Mouse (Mus musculus): Measurements from ENCODE around the gene Gm12355. TPM values are rescaled to one million over a fixed set of nuclear protein-coding genes. Genes with fewer than 3 reads are reported as not detected.

Gm12355 gene
- polyA plus RNA-seq, 1 experiment from 2014 or later = 0.47 TPM

GRCm38 (mm10) chr11:98586892-98587563, 38.4 kb downstream of the Gm12355 start, which contains the start of gene Ormdl3:
Gene Ormdl3, minus strand, starts transcription at chr11:98587368.
- ATAC-seq (ENCODE audit: low read depth) = peak; percentile 75
- Histone ChIP-seq H3K27ac (ENCODE audit: low read length) (peak within 1 kb of the TSS; percentile 93), H3K27me3 (ENCODE audit: control insufficient read depth, insufficient read depth, low read depth, low read length) (no peaks in the 10 kb centered on the region; the same call in 1 of the 2 replicates), H3K9me3 (replicated peaks; ENCODE audit: control insufficient read depth, low read length) (no peaks in the 10 kb centered on the region), H3K9ac (ENCODE audit: low read depth, low read length) (peak within 1 kb of the TSS; percentile 94), H3K4me3 (ENCODE audit: low read depth, low read length) (peak within 1 kb of the TSS; percentile 89), H3K36me3 (ENCODE audit: control insufficient read depth, insufficient read depth) (no peaks in the 10 kb centered on the region), H3K4me2 (ENCODE audit: low read depth, low read length) (peak within 1 kb of the TSS; percentile 86), H3K4me1 (ENCODE audit: control insufficient read depth, low read depth, low read length) (peaks cover 66% of the 10 kb centered on the region)
- WGBS (ENCODE audit: insufficient replicate concordance) = under 1% methylated on average over 48 of the region's 49 CpGs

GRCm38 (mm10) chr11:98586087-98586891, 39.2 kb downstream of the Gm12355 start:
- H3K4me1 ChIP-seq (ENCODE audit: control insufficient read depth, low read depth, low read length) = peaks cover 72% of the 10 kb centered on the region
- H3K36me3 ChIP-seq (ENCODE audit: control insufficient read depth, insufficient read depth) = no peaks in the 10 kb centered on the region
- H3K4me3 ChIP-seq (ENCODE audit: low read depth, low read length) = peak overlapping the region; percentile 89
- H3K9me3 ChIP-seq (replicated peaks; ENCODE audit: control insufficient read depth, low read length) = no peaks in the 10 kb centered on the region
- H3K9ac ChIP-seq (ENCODE audit: low read depth, low read length) = peak overlapping the region; percentile 94
- H3K27ac ChIP-seq (ENCODE audit: low read length) = peak overlapping the region; percentile 93
- WGBS (ENCODE audit: insufficient replicate concordance) = 1% methylated on average over 22 of the region's 22 CpGs
- no peaks in the 10 kb centered on the region; the same call in 1 of the 2 replicates for H3K27me3 ChIP-seq (ENCODE audit: control insufficient read depth, insufficient read depth, low read depth, low read length)
- peak overlapping the region; percentile 86 for H3K4me2 ChIP-seq (ENCODE audit: low read depth, low read length)
- no peak for ATAC-seq (ENCODE audit: low read depth)

- no peak for ATAC-seq (ENCODE audit: low read depth)
- Histone ChIP-seq H3K36me3 (ENCODE audit: control insufficient read depth, insufficient read depth) (no peaks in the 10 kb centered on the region), H3K4me3 (ENCODE audit: low read depth, low read length) (peak overlapping the region; percentile 89), H3K9me3 (replicated peaks; ENCODE audit: control insufficient read depth, low read length) (no peaks in the 10 kb centered on the region), H3K27ac (ENCODE audit: low read length) (peak overlapping the region; percentile 99), H3K9ac (ENCODE audit: low read depth, low read length) (peak overlapping the region; percentile 94), H3K4me1 (ENCODE audit: control insufficient read depth, low read depth, low read length) (peaks cover 88% of the 10 kb centered on the region), H3K4me2 (ENCODE audit: low read depth, low read length) (peak overlapping the region; percentile 86), H3K27me3 (ENCODE audit: control insufficient read depth, insufficient read depth, low read depth, low read length) (no peaks in the 10 kb centered on the region)
- WGBS (ENCODE audit: insufficient replicate concordance) = 81% methylated on average over 6 of the region's 6 CpGs
Measured at GRCm38 (mm10) chr11:98584629-98585177, 40.8 kb downstream of the Gm12355 start.

GRCm38 (mm10) chr11:98584146-98584545, 41.3 kb downstream of the Gm12355 start:
- Histone ChIP-seq H3K4me3 (ENCODE audit: low read depth, low read length) (peak overlapping the region; percentile 28), H3K27me3 (ENCODE audit: control insufficient read depth, insufficient read depth, low read depth, low read length) (no peaks in the 10 kb centered on the region), H3K9ac (ENCODE audit: low read depth, low read length) (peak overlapping the region; percentile 46), H3K36me3 (ENCODE audit: control insufficient read depth, insufficient read depth) (no peaks in the 10 kb centered on the region), H3K27ac (ENCODE audit: low read length) (peak overlapping the region; percentile 99), H3K4me1 (ENCODE audit: control insufficient read depth, low read depth, low read length) (peaks cover 87% of the 10 kb centered on the region), H3K4me2 (ENCODE audit: low read depth, low read length) (peak overlapping the region; percentile 86), H3K9me3 (replicated peaks; ENCODE audit: control insufficient read depth, low read length) (no peaks in the 10 kb centered on the region)
- WGBS (ENCODE audit: insufficient replicate concordance) = 16% methylated on average over 1 of the region's 1 CpGs
- no peak for ATAC-seq (ENCODE audit: low read depth)

- Histone ChIP-seq H3K4me3 (ENCODE audit: low read depth, low read length) (peak overlapping the region; percentile 65), H3K27me3 (ENCODE audit: control insufficient read depth, insufficient read depth, low read depth, low read length) (no peaks in the 10 kb centered on the region), H3K9ac (ENCODE audit: low read depth, low read length) (peak overlapping the region; percentile 83), H3K27ac (ENCODE audit: low read length) (peak overlapping the region; percentile 99), H3K9me3 (replicated peaks; ENCODE audit: control insufficient read depth, low read length) (no peaks in the 10 kb centered on the region), H3K4me1 (ENCODE audit: control insufficient read depth, low read depth, low read length) (peaks cover 81% of the 10 kb centered on the region), H3K36me3 (ENCODE audit: control insufficient read depth, insufficient read depth) (no peaks in the 10 kb centered on the region), H3K4me2 (ENCODE audit: low read depth, low read length) (peak overlapping the region; percentile 86)
- WGBS (ENCODE audit: insufficient replicate concordance) = 3% methylated on average over 3 of the region's 3 CpGs
- peak; percentile 18; the same call in 1 of the 2 replicates for ATAC-seq (ENCODE audit: low read depth)
Measured at GRCm38 (mm10) chr11:98583571-98583970, 41.9 kb downstream of the Gm12355 start.

GRCm38 (mm10) chr11:98583265-98583552, 42.3 kb downstream of the Gm12355 start:
- Histone ChIP-seq H3K4me1 (ENCODE audit: control insufficient read depth, low read depth, low read length) (peaks cover 78% of the 10 kb centered on the region), H3K4me2 (ENCODE audit: low read depth, low read length) (peak overlapping the region; percentile 86), H3K9me3 (replicated peaks; ENCODE audit: control insufficient read depth, low read length) (no peaks in the 10 kb centered on the region), H3K4me3 (ENCODE audit: low read depth, low read length) (peak overlapping the region; percentile 65), H3K27me3 (ENCODE audit: control insufficient read depth, insufficient read depth, low read depth, low read length) (no peaks in the 10 kb centered on the region), H3K27ac (ENCODE audit: low read length) (peak overlapping the region; percentile 99), H3K9ac (ENCODE audit: low read depth, low read length) (peak overlapping the region; percentile 83), H3K36me3 (ENCODE audit: control insufficient read depth, insufficient read depth) (no peaks in the 10 kb centered on the region)
- 18% methylated on average over 3 of the region's 3 CpGs for WGBS (ENCODE audit: insufficient replicate concordance)
- peak; percentile 71 for ATAC-seq (ENCODE audit: low read depth)

GRCm38 (mm10) chr11:98582551-98583264, 42.8 kb downstream of the Gm12355 start:
- peak overlapping the region; percentile 99 for H3K27ac ChIP-seq (ENCODE audit: low read length)
- WGBS (ENCODE audit: insufficient replicate concordance) = 22% methylated on average over 12 of the region's 12 CpGs
- no peaks in the 10 kb centered on the region for H3K27me3 ChIP-seq (ENCODE audit: control insufficient read depth, insufficient read depth, low read depth, low read length)
- H3K9ac ChIP-seq (ENCODE audit: low read depth, low read length) = peak overlapping the region; percentile 83
- ATAC-seq (ENCODE audit: low read depth) = peak; percentile 70
- peak overlapping the region; percentile 86 for H3K4me2 ChIP-seq (ENCODE audit: low read depth, low read length)
- H3K4me1 ChIP-seq (ENCODE audit: control insufficient read depth, low read depth, low read length) = peaks cover 73% of the 10 kb centered on the region
- H3K36me3 ChIP-seq (ENCODE audit: control insufficient read depth, insufficient read depth) = no peaks in the 10 kb centered on the region
- H3K4me3 ChIP-seq (ENCODE audit: low read depth, low read length) = peak overlapping the region; percentile 65
- no peaks in the 10 kb centered on the region for H3K9me3 ChIP-seq (replicated peaks; ENCODE audit: control insufficient read depth, low read length)

GRCm38 (mm10) chr11:98582030-98582388, 43.5 kb downstream of the Gm12355 start:
- peak overlapping the region; percentile 83 for H3K9ac ChIP-seq (ENCODE audit: low read depth, low read length)
- H3K36me3 ChIP-seq (ENCODE audit: control insufficient read depth, insufficient read depth) = no peaks in the 10 kb centered on the region
- 18% methylated on average over 8 of the region's 8 CpGs for WGBS (ENCODE audit: insufficient replicate concordance)
- peak overlapping the region; percentile 65 for H3K4me3 ChIP-seq (ENCODE audit: low read depth, low read length)
- H3K9me3 ChIP-seq (replicated peaks; ENCODE audit: control insufficient read depth, low read length) = no peaks in the 10 kb centered on the region
- peaks cover 68% of the 10 kb centered on the region for H3K4me1 ChIP-seq (ENCODE audit: control insufficient read depth, low read depth, low read length)
- no peak; the same call in 1 of the 2 replicates for ATAC-seq (ENCODE audit: low read depth)
- peak overlapping the region; percentile 86 for H3K4me2 ChIP-seq (ENCODE audit: low read depth, low read length)
- H3K27me3 ChIP-seq (ENCODE audit: control insufficient read depth, insufficient read depth, low read depth, low read length) = no peaks in the 10 kb centered on the region
- peak overlapping the region; percentile 99 for H3K27ac ChIP-seq (ENCODE audit: low read length)
